Mouse (Mus musculus): ENCODE results near the gene Rreb1. TPM values are rescaled to one million over a fixed set of nuclear protein-coding genes. Genes with fewer than 3 reads are reported as not detected.
A peak's percentile ranks its signal among the peaks of the same experiment; 100 is the strongest.

The Rreb1 gene
- polyA plus RNA-seq, 1 experiment from 2014 or later, result 20.6 TPM

GRCm38 (mm10) chr13:37816736-37817135 is 38.5 kb downstream of the Rreb1 start:
- no peak overlapping the region for H3K4me3 ChIP-seq (ENCODE audit: low read depth, low read length)
- no peak overlapping the region for H3K9ac ChIP-seq (ENCODE audit: low read depth, low read length)
- H3K27ac ChIP-seq (ENCODE audit: low read depth, low read length), result no peak overlapping the region
- 83% methylated on average over 5 of the region's 5 CpGs for WGBS
- no peaks in the 10 kb centered on the region for H3K27me3 ChIP-seq (replicated peaks; ENCODE audit: control insufficient read depth, insufficient read depth, low read length)
- H3K36me3 ChIP-seq (ENCODE audit: control insufficient read depth, insufficient read depth, low read length), result no peaks in the 10 kb centered on the region
- H3K4me1 ChIP-seq (replicated peaks; ENCODE audit: control insufficient read depth, insufficient read depth, low read length), result peaks cover 14% of the 10 kb centered on the region
- H3K9me3 ChIP-seq (ENCODE audit: control insufficient read depth, low read length), result no peaks in the 10 kb centered on the region
- no peak for ATAC-seq (replicated peaks; ENCODE audit: low FRiP score)
- no peak overlapping the region for H3K4me2 ChIP-seq
- DNase-seq (ENCODE audit: low spot score), result no peak

- Histone ChIP-seq H3K9me3 (ENCODE audit: control insufficient read depth, low read length) (no peaks in the 10 kb centered on the region), H3K4me2 (no peak overlapping the region), H3K27me3 (replicated peaks; ENCODE audit: control insufficient read depth, insufficient read depth, low read length) (no peaks in the 10 kb centered on the region), H3K27ac (ENCODE audit: low read depth, low read length) (no peak overlapping the region), H3K9ac (ENCODE audit: low read depth, low read length) (no peak overlapping the region), H3K36me3 (ENCODE audit: control insufficient read depth, insufficient read depth, low read length) (no peaks in the 10 kb centered on the region), H3K4me1 (replicated peaks; ENCODE audit: control insufficient read depth, insufficient read depth, low read length) (peaks cover 23% of the 10 kb centered on the region), H3K4me3 (ENCODE audit: low read depth, low read length) (no peak overlapping the region)
- ATAC-seq (replicated peaks; ENCODE audit: low FRiP score) (no peak), DNase-seq (ENCODE audit: low spot score) (no peak)
- WGBS, result 35% methylated on average over 4 of the region's 4 CpGs
Observed at GRCm38 (mm10) chr13:37821413-37821812, 43.2 kb downstream of the Rreb1 start.

GRCm38 (mm10) chr13:37824331-37824920 is 46.2 kb downstream of the Rreb1 start:
- H3K36me3 ChIP-seq (ENCODE audit: control insufficient read depth, insufficient read depth, low read length), result no peaks in the 10 kb centered on the region
- no peak for DNase-seq (ENCODE audit: low spot score)
- peak overlapping the region; percentile 73; the same call in 1 of the 2 replicates for H3K4me3 ChIP-seq (ENCODE audit: low read depth, low read length)
- WGBS, result 32% methylated on average over 4 of the region's 4 CpGs
- H3K27me3 ChIP-seq (replicated peaks; ENCODE audit: control insufficient read depth, insufficient read depth, low read length), result no peaks in the 10 kb centered on the region
- 0 out of 2 replicates have a peak overlapping the region, but pooled peaks have one; percentile 88 for H3K27ac ChIP-seq (ENCODE audit: low read depth, low read length)
- H3K9ac ChIP-seq (ENCODE audit: low read depth, low read length), result no peak overlapping the region
- H3K4me1 ChIP-seq (replicated peaks; ENCODE audit: control insufficient read depth, insufficient read depth, low read length), result peaks cover 33% of the 10 kb centered on the region
- H3K4me2 ChIP-seq, result peak overlapping the region; percentile 98
- no peaks in the 10 kb centered on the region for H3K9me3 ChIP-seq (ENCODE audit: control insufficient read depth, low read length)
- no peak for ATAC-seq (replicated peaks; ENCODE audit: low FRiP score)

GRCm38 (mm10) chr13:37824956-37825645 is 46.9 kb downstream of the Rreb1 start:
- peak overlapping the region; percentile 73 for H3K4me3 ChIP-seq (ENCODE audit: low read depth, low read length)
- H3K4me2 ChIP-seq, result peak overlapping the region; percentile 98
- H3K9me3 ChIP-seq (ENCODE audit: control insufficient read depth, low read length), result no peaks in the 10 kb centered on the region
- peak; percentile 58 for DNase-seq (ENCODE audit: low spot score)
- ATAC-seq (replicated peaks; ENCODE audit: low FRiP score), result peak; percentile 55
- H3K27me3 ChIP-seq (replicated peaks; ENCODE audit: control insufficient read depth, insufficient read depth, low read length), result no peaks in the 10 kb centered on the region
- no peaks in the 10 kb centered on the region for H3K36me3 ChIP-seq (ENCODE audit: control insufficient read depth, insufficient read depth, low read length)
- 4% methylated on average over 27 of the region's 27 CpGs for WGBS
- peak overlapping the region; percentile 88 for H3K27ac ChIP-seq (ENCODE audit: low read depth, low read length)
- peaks cover 35% of the 10 kb centered on the region for H3K4me1 ChIP-seq (replicated peaks; ENCODE audit: control insufficient read depth, insufficient read depth, low read length)
- H3K9ac ChIP-seq (ENCODE audit: low read depth, low read length), result peak overlapping the region; percentile 71

- no peaks in the 10 kb centered on the region for H3K36me3 ChIP-seq (ENCODE audit: control insufficient read depth, insufficient read depth, low read length)
- under 1% methylated on average over 40 of the region's 43 CpGs for WGBS
- H3K27ac ChIP-seq (ENCODE audit: low read depth, low read length), result peak overlapping the region; percentile 88
- DNase-seq (ENCODE audit: low spot score) (peak; percentile 67), ATAC-seq (replicated peaks; ENCODE audit: low FRiP score) (peak; percentile 79)
- peak overlapping the region; percentile 98 for H3K4me2 ChIP-seq
- H3K4me1 ChIP-seq (replicated peaks; ENCODE audit: control insufficient read depth, insufficient read depth, low read length), result peaks cover 41% of the 10 kb centered on the region
- no peaks in the 10 kb centered on the region for H3K9me3 ChIP-seq (ENCODE audit: control insufficient read depth, low read length)
- H3K4me3 ChIP-seq (ENCODE audit: low read depth, low read length), result peak overlapping the region; percentile 73
- H3K27me3 ChIP-seq (replicated peaks; ENCODE audit: control insufficient read depth, insufficient read depth, low read length), result no peaks in the 10 kb centered on the region
- H3K9ac ChIP-seq (ENCODE audit: low read depth, low read length), result peak overlapping the region; percentile 71
Observed at GRCm38 (mm10) chr13:37825646-37826280, 47.6 kb downstream of the Rreb1 start.

GRCm38 (mm10) chr13:37826281-37826993 is 48.2 kb downstream of the Rreb1 start:
- peak; percentile 80 for DNase-seq (ENCODE audit: low spot score)
- no peaks in the 10 kb centered on the region for H3K36me3 ChIP-seq (ENCODE audit: control insufficient read depth, insufficient read depth, low read length)
- H3K27ac ChIP-seq (ENCODE audit: low read depth, low read length), result peak overlapping the region; percentile 88
- H3K4me3 ChIP-seq (ENCODE audit: low read depth, low read length), result peak overlapping the region; percentile 73
- no peaks in the 10 kb centered on the region for H3K9me3 ChIP-seq (ENCODE audit: control insufficient read depth, low read length)
- peak; percentile 35 for ATAC-seq (replicated peaks; ENCODE audit: low FRiP score)
- H3K27me3 ChIP-seq (replicated peaks; ENCODE audit: control insufficient read depth, insufficient read depth, low read length), result no peaks in the 10 kb centered on the region
- peak overlapping the region; percentile 98 for H3K4me2 ChIP-seq
- peaks cover 44% of the 10 kb centered on the region for H3K4me1 ChIP-seq (replicated peaks; ENCODE audit: control insufficient read depth, insufficient read depth, low read length)
- H3K9ac ChIP-seq (ENCODE audit: low read depth, low read length), result peak overlapping the region; percentile 71
- under 1% methylated on average over 55 of the region's 65 CpGs for WGBS

GRCm38 (mm10) chr13:37826994-37827262 is 48.7 kb downstream of the Rreb1 start:
- ATAC-seq (replicated peaks; ENCODE audit: low FRiP score), result peak; percentile 3; the same call in 1 of the 2 replicates
- under 1% methylated on average over 33 of the region's 36 CpGs for WGBS
- peaks cover 46% of the 10 kb centered on the region for H3K4me1 ChIP-seq (replicated peaks; ENCODE audit: control insufficient read depth, insufficient read depth, low read length)

GRCm38 (mm10) chr13:37827263-37827995 is 49.2 kb downstream of the Rreb1 start:
- peaks cover 51% of the 10 kb centered on the region for H3K4me1 ChIP-seq (replicated peaks; ENCODE audit: control insufficient read depth, insufficient read depth, low read length)

More at GRCm38 (mm10) chr13:37826994-37827262, 48.7 kb downstream of the Rreb1 start:
- Histone ChIP-seq H3K36me3 (ENCODE audit: control insufficient read depth, insufficient read depth, low read length) (no peaks in the 10 kb centered on the region), H3K27ac (ENCODE audit: low read depth, low read length) (peak overlapping the region; percentile 88), H3K4me3 (ENCODE audit: low read depth, low read length) (peak overlapping the region; percentile 73), H3K4me2 (peak overlapping the region; percentile 98), H3K27me3 (replicated peaks; ENCODE audit: control insufficient read depth, insufficient read depth, low read length) (no peaks in the 10 kb centered on the region), H3K9ac (ENCODE audit: low read depth, low read length) (peak overlapping the region; percentile 71), H3K9me3 (ENCODE audit: control insufficient read depth, low read length) (no peaks in the 10 kb centered on the region)
- DNase-seq (ENCODE audit: low spot score), result no peak

More at GRCm38 (mm10) chr13:37827263-37827995, 49.2 kb downstream of the Rreb1 start:
- peak overlapping the region; percentile 71 for H3K9ac ChIP-seq (ENCODE audit: low read depth, low read length)
- H3K4me3 ChIP-seq (ENCODE audit: low read depth, low read length), result peak overlapping the region; percentile 73
- WGBS, result under 1% methylated on average over 68 of the region's 69 CpGs
- no peaks in the 10 kb centered on the region for H3K36me3 ChIP-seq (ENCODE audit: control insufficient read depth, insufficient read depth, low read length)
- no peaks in the 10 kb centered on the region for H3K27me3 ChIP-seq (replicated peaks; ENCODE audit: control insufficient read depth, insufficient read depth, low read length)
- peak overlapping the region; percentile 88 for H3K27ac ChIP-seq (ENCODE audit: low read depth, low read length)
- no peaks in the 10 kb centered on the region for H3K9me3 ChIP-seq (ENCODE audit: control insufficient read depth, low read length)
- peak; percentile 76 for DNase-seq (ENCODE audit: low spot score)
- peak overlapping the region; percentile 98 for H3K4me2 ChIP-seq
- ATAC-seq (replicated peaks; ENCODE audit: low FRiP score), result peak; percentile 54

Data from liver, embryonic 11.5 days (tissue).